Comparison of ENCODE assay signal across 14 mouse cellular contexts in genomic region chr1:182045208-182045607, GRCm38 (mm10). TPM values are rescaled to one million over a fixed set of nuclear protein-coding genes. Genes with fewer than 3 reads are reported as not detected.
DNase-seq lines count a peak whose midpoint lies in the region; ATAC-seq and TF ChIP-seq lines count a peak whose summit lies in the region.
"Had no signal": no experiment of that assay in that cellular context is flagged by ENCODE, and none has a peak within 500 bp of the region (broad histone marks: within the 10 kb centered on the region; RNA-seq: fewer than 3 reads in every experiment).

No protein-coding gene starts in this region.

- ATAC-seq in granulocyte monocyte progenitor cell, adult 5-6 weeks (replicated peaks; ENCODE audit: poor library complexity, severe bottlenecking): peak; percentile 99
- ATAC-seq in midbrain, embryonic 11.5 days (ENCODE audit: low FRiP score): peak; percentile 50; the same call in 1 of the 2 replicates

- peaks cover 6% of the 10 kb centered on the region; the same call in 1 of the 2 replicates for H3K4me1 ChIP-seq in midbrain, embryonic 11.5 days (ENCODE audit: control insufficient read depth, insufficient read depth, low read length)
- H3K4me1 ChIP-seq: liver, embryonic 13.5 days had no signal

- H3K27me3 ChIP-seq in midbrain, embryonic 11.5 days (ENCODE audit: control insufficient read depth, insufficient read depth, low read length): no peaks in the 10 kb centered on the region
- H3K27me3 ChIP-seq: liver, embryonic 13.5 days had no signal

- H3K9me3 ChIP-seq in midbrain, embryonic 11.5 days (ENCODE audit: control insufficient read depth, low read length): no peaks in the 10 kb centered on the region
- H3K9me3 ChIP-seq: liver, embryonic 13.5 days had no signal

- H3K27ac ChIP-seq in midbrain, embryonic 11.5 days (ENCODE audit: low read depth, low read length): 0 out of 2 replicates have a peak overlapping the region, but pooled peaks have one; percentile 2
- H3K27ac ChIP-seq: liver, embryonic 13.5 days had no signal

- 70% methylated on average over 4 of the region's 4 CpGs for WGBS in midbrain, embryonic 11.5 days

- no peak overlapping the region for H3K4me2 ChIP-seq in midbrain, embryonic 11.5 days
- H3K4me2 ChIP-seq: liver, embryonic 13.5 days had no signal

- no peak for TF ChIP-seq POLR2A in brain, embryonic 14.5 days (IDR thresholded peaks at IDR 0.05; ENCODE audit: borderline replicate concordance, extremely low read depth, insufficient read depth, insufficient read length, poor library complexity, severe bottlenecking)

- no peak overlapping the region for H3K9ac ChIP-seq in midbrain, embryonic 11.5 days (ENCODE audit: low read length)
- H3K9ac ChIP-seq: liver, embryonic 13.5 days had no signal

- no peak overlapping the region for H3K4me3 ChIP-seq in midbrain, embryonic 11.5 days (ENCODE audit: low read depth, low read length)
- H3K4me3 ChIP-seq: liver, embryonic 13.5 days had no signal

- DNase-seq in layer of hippocampus, adult 9-11 months: peak; percentile 40
- no peak for DNase-seq in layer of hippocampus, postnatal 10 days (ENCODE audit: low spot score in 2 of 2)
- DNase-seq in brain, embryonic 14.5 days (ENCODE audit: low read depth): peak; percentile 46
- DNase-seq in midbrain, embryonic 11.5 days (ENCODE audit: low spot score, missing footprints): no peak
- no peak for DNase-seq in lung, postnatal 10 days
- DNase-seq in adipocyte (ENCODE audit: low spot score): no peak
- no peak for DNase-seq in embryo, embryonic 11 days
- DNase-seq: adrenal gland, postnatal 14 days; cerebellum, adult 11 months; gastrocnemius, postnatal 25 days; kidney, postnatal 14 days; liver, embryonic 13.5 days; lung, postnatal 14 days had no signal

- no peaks in the 10 kb centered on the region for H3K36me3 ChIP-seq in midbrain, embryonic 11.5 days (ENCODE audit: control insufficient read depth, insufficient read depth, low read length)
- H3K36me3 ChIP-seq: liver, embryonic 13.5 days had no signal

- no peak for TF ChIP-seq CTCF in brain, embryonic 14.5 days (IDR thresholded peaks at IDR 0.05; ENCODE audit: borderline replicate concordance, extremely low read depth, insufficient read depth, insufficient read length)

RNA-seq across cellular contexts. Expression of gene Enah, which starts 25.4 kb away (rescaled TPM):
- total RNA-seq in layer of hippocampus, postnatal 10 days (2021): 100 to 1,000 TPM; 173 to 184 TPM
- 79.5 and 122 TPM in 2 replicates for polyA plus RNA-seq in brain, embryonic 14.5 days (2012; rRNA removed)
- 3.4 and 3.6 TPM in 2 replicates for total RNA-seq in granulocyte monocyte progenitor cell, adult 5-6 weeks (2014; fragmentation: Nextera tagmentation)
- total RNA-seq in granulocyte monocyte progenitor cell, adult 5-6 weeks (2017): 1.2 and 1.8 TPM in 2 replicates
- polyA plus RNA-seq in midbrain, embryonic 11.5 days (2014; fragmentation: Nextera tagmentation; extraction: Ambion mirVana): 27.4 and 28.1 TPM in 2 replicates

Comparison
In these comparisons a context has a peak if more than half of its experiments do, and no peak if none do; other contexts are left out.
1. DNase-seq: peak in layer of hippocampus, adult 9-11 months (single experiment) and brain, embryonic 14.5 days (single experiment); none in layer of hippocampus, postnatal 10 days (0 of 2), midbrain, embryonic 11.5 days (single experiment), lung, postnatal 10 days (single experiment), adipocyte (single experiment) and embryo, embryonic 11 days (single experiment).
2. RNA of gene Enah, which starts 25.4 kb away (total RNA-seq): 173 to 184 TPM in layer of hippocampus, postnatal 10 days; 1.2 to 3.6 TPM in granulocyte monocyte progenitor cell, adult 5-6 weeks; every median in the first group is over 10 times any median in the second.